14 mouse cellular contexts compared by ENCODE assay signal in genomic region chr2:50675736-50676550, GRCm38 (mm10).
"Had no signal": no experiment of that assay in that cellular context is flagged by ENCODE, and none has a peak within 500 bp of the region (broad histone marks: within the 10 kb centered on the region; RNA-seq: fewer than 3 reads in every experiment).

No protein-coding gene starts in this region.

- DNase-seq: kidney, adult 11 months; kidney, postnatal 10 days; kidney, postnatal 4 days; lung, adult 18-20 months; retina, postnatal 1 day; thymus, adult 2 months; thymus, postnatal 36 days had no signal

- H3K4me1 ChIP-seq: limb, embryonic 15.5 days; midbrain, embryonic 10.5 days; midbrain, embryonic 15.5 days; neural tube, embryonic 12.5 days; stomach, embryonic 15.5 days had no signal

- H3K36me3 ChIP-seq: limb, embryonic 15.5 days; midbrain, embryonic 10.5 days; midbrain, embryonic 15.5 days; neural tube, embryonic 12.5 days; stomach, embryonic 15.5 days had no signal

- H3K4me3 ChIP-seq: layer of hippocampus, adult 2 months; limb, embryonic 15.5 days; midbrain, embryonic 10.5 days; midbrain, embryonic 15.5 days; neural tube, embryonic 12.5 days; stomach, embryonic 15.5 days had no signal

- H3K9me3 ChIP-seq: limb, embryonic 15.5 days; midbrain, embryonic 10.5 days; midbrain, embryonic 15.5 days; neural tube, embryonic 12.5 days; stomach, embryonic 15.5 days had no signal

- ATAC-seq: midbrain, embryonic 15.5 days had no signal

- H3K9ac ChIP-seq: limb, embryonic 15.5 days; liver, embryonic 14.5 days; midbrain, embryonic 15.5 days; neural tube, embryonic 12.5 days; stomach, embryonic 15.5 days had no signal

- H3K27ac ChIP-seq: layer of hippocampus, adult 2 months; limb, embryonic 15.5 days; liver, embryonic 14.5 days; midbrain, embryonic 10.5 days; midbrain, embryonic 15.5 days; neural tube, embryonic 12.5 days; stomach, embryonic 15.5 days had no signal

- H3K27me3 ChIP-seq: limb, embryonic 15.5 days; midbrain, embryonic 15.5 days; neural tube, embryonic 12.5 days; stomach, embryonic 15.5 days had no signal

- H3K4me2 ChIP-seq: limb, embryonic 15.5 days; midbrain, embryonic 15.5 days; neural tube, embryonic 12.5 days; stomach, embryonic 15.5 days had no signal
